Mouse (Mus musculus) cerebellum, adult 9-10 months (tissue): Measurements from ENCODE around the gene C130026I21Rik.
"Not testable (repeated sequence)": the region's sequence is repeated elsewhere in the genome, so short reads cannot be mapped to it uniquely, and the experiment has no call there.

Source experiments
- DNase-seq: peaks from one replicate; pipeline ENCODE4 v3.0.0; 2022

C130026I21Rik gene

GRCm38 (mm10) chr1:85118341-85118740 is 152.0 kb downstream of the C130026I21Rik start:
- DNase-seq, result not testable (repeated sequence)

DNA sequence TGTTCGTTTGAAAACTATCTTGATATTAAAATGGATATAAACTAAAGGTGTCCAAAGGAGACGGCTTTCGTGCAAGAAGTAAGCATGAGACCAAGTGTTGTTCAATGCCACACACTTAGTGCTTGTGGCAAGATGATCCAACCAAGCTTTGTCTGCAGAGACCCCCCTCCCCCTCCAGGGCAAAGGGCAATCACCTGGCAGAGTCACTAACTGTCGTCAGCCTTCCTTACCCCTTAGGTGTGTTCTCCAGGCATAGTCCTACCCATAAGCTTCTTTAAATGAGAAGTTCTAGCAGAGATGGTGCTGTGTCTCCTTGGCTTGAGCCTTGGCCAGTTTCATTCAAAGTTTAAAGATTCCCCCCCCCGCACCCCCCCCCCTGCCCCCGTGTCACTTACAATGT is 152.8 kb downstream of the C130026I21Rik start:
- DNase-seq, result not testable (repeated sequence)

GRCm38 (mm10) chr1:85114666-85115402 is 155.5 kb downstream of the C130026I21Rik start:
- peak; percentile 31 for DNase-seq

GRCm38 (mm10) chr1:85114078-85114477 is 156.3 kb downstream of the C130026I21Rik start:
- not testable (repeated sequence) for DNase-seq

GRCm38 (mm10) chr1:85112889-85113288 is 157.5 kb downstream of the C130026I21Rik start:
- not testable (repeated sequence) for DNase-seq

GRCm38 (mm10) chr1:85112266-85112665 is 158.1 kb downstream of the C130026I21Rik start:
- DNase-seq, result not testable (repeated sequence)

DNA sequence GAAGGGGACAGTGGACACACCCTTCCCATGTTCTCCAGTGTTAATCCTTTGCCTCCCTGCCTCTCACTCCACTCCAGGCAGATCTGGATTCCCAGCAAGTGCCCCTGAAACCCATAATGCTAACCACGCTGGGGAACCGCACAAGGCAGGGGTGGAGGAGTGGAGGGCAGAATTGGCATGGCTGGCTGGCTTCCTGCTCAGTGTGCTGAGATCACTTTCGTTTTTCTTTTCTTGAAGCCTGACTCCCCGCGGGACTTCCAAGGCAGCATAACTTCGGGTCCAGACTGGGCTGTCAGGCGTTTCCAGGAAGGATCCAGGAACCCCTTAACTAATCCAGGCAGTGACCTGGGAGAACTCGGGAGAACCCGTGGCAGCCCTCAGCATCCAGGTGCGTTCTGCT is 158.8 kb downstream of the C130026I21Rik start:
- DNase-seq, result not testable (repeated sequence)

- not testable (repeated sequence) for DNase-seq
Measured at GRCm38 (mm10) chr1:85110876-85111275, 159.5 kb downstream of the C130026I21Rik start.

GRCm38 (mm10) chr1:85109753-85110152 is 160.6 kb downstream of the C130026I21Rik start, which contains the start of gene A530032D15Rik:
TSS of gene A530032D15Rik (minus strand) at chr1:85109853.
- DNase-seq, result not testable (repeated sequence)

GRCm38 (mm10) chr1:85106013-85106412 is 164.4 kb downstream of the C130026I21Rik start:
- DNase-seq, result not testable (repeated sequence)

DNA sequence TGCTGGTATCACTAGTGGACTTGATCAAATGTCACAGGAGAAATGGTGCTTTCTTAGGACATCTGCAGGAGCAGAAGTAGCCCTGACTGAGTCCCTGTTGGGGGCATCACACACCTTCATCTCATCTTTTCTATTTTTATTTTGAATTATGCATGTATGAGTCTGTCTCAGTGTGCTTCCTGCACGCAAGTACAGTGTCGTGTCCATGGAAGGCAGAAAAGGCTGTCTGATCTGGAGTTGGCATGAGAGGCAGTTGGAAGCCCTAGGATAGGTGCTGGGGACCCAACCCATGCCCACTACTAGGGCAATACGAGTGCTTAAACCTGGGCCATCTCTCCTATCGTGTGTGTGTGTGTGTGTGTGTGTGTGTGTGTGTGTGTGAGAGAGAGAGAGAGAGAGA is 165.0 kb downstream of the C130026I21Rik start:
- not testable (repeated sequence) for DNase-seq

DNA sequence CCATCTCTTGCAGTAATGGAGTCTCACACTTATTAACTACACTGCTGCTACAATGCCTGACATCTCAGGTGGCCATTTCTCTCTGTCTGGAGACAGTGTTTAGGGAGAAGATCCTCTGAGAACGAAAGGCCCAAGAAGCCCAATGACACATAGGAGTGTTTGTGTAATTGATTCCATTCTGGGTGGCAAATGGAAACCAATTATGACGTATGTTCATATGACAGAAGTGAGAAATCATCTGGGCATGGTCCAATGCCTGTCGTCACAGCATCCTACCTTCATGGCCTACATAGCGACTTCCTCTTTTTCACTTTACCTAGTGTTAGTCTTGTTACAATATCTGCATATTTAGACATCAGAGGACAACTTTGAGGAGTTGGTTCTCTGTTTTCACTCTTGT is 168.6 kb downstream of the C130026I21Rik start:
- not testable (repeated sequence) for DNase-seq

DNA sequence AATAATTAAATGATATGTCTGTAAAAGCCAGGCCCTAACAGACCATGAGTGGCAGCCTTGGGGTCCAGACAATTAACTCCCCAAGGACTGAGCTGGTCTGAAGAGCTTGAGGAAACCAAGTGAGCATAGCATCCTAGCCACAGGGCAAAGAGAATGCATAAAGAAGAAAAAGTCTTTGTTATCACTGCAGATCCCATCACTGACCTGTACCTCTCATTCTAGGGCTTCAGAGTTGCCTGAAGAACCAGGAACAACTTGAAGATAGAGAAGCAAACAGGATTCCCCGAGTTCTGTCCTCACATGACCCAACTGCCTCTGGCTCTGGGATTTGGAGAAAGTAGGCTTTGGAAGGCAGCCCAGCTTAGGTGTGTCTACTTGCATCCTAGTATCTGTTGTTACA is 170.5 kb downstream of the C130026I21Rik start, which contains the start of gene Gm10553:
Gene Gm10553, plus strand, starts transcription at position 301 of the 400 bp plus-strand sequence.
- DNase-seq, result not testable (repeated sequence)

DNA sequence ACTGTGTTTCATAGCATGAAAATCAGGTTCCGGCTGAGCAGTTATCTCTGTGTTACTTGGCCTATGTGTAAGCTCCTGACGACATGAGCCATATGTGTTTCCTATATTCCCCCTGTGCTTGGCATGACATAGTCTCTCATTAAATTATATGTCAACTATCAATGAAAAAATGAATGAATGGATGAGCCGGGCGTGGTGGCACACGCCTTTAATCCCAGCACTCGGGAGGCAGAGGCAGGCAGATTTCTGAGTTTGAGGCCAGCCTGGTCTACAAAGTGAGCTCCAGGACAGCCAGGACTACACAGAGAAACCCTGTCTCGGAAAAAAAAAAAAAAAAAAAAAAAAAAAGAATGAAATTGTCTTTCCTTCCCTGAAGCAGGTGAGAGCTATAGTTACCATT is 171.3 kb downstream of the C130026I21Rik start:
- DNase-seq, result not testable (repeated sequence)

DNA sequence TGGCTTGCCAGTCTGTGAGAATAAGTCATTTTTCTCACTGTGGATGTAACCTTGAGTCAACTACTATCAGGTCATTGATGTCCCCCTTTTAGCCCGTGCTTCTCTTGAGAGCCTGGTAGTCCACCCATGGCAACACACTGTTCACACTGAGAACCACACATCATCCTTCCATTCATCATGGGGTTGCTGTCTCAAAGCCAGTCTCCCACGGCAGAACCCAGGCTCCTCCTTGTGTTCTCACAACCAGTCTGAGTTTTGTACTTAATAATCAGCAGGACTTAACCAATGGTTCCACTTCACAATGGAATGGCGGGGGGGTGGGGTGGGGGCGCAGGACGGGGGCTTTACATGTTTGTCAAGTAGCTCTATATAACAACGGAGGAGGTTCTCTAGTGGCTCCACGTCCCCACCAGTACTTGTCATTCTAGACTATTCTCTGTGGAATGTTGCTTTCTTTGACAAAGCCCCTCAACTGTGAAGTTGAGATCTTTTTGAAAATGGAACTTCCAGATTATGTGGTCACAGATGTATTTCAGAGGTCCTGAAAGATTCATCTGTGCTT is 177.3 kb downstream of the C130026I21Rik start:
- DNase-seq, result not testable (repeated sequence)

GRCm38 (mm10) chr1:85092169-85092568 is 178.2 kb downstream of the C130026I21Rik start:
- DNase-seq, result not testable (repeated sequence)

- not testable (repeated sequence) for DNase-seq
Measured at GRCm38 (mm10) chr1:85086211-85086610, 184.2 kb downstream of the C130026I21Rik start.

DNA sequence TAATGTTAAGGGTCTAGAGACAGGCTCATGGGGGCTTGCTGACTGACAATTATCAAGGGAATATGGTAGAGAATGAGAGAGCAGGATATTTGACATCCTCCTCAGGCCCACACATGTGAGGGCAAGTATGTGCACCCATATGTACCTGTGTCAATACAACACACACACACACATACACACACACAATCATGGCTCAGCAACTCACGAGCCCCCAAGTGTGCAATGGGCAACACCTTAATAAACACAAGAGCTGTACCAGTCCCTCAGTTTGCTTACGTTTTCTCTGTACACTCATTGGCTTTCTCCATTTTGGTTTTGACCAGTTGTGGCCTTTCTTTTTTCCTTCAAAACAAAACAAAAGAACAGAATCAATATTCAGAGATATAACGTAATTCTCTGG is 185.6 kb downstream of the C130026I21Rik start:
- not testable (repeated sequence) for DNase-seq

DNA sequence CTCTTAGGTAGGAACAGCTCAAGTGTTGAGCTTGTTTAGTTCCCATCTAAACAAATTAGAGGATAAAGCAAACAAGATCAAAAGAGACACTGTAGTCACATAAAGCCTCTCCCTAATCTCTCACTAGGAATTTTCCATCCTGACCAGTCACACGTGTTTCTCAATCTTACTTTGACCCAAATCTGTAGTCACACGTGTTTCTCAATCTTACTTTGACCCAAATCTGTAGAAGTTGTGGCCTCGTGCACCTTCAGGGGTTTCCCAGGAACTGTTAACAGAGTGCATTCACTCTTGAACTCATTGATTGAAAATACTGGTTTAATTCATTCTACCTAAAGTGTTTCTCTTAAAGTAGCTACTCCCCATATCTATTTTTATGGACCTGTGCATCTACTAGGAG is 197.3 kb downstream of the C130026I21Rik start:
- DNase-seq, result not testable (repeated sequence)

DNA sequence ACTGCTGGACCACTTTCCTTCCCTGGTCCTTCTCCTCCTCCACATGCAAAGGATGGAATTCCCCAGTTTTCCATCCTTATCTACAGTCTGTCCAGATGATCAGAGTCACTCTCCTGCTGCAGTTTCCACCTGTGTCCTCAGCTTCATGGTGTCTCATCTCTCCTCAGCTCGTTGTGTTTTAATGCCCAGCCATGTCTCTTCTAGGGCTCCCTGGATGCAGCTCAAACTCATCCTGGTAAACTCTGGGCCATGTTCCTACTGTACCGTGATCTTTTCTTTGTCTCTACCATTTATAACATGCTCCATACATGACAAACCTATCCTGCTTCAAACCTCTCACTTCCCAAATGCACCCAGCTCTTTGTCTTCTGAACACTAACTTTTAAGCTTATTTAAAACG is 198.7 kb downstream of the C130026I21Rik start:
- DNase-seq, result not testable (repeated sequence)

- DNase-seq, result not testable (repeated sequence)
Measured at GRCm38 (mm10) chr1:85035801-85036200, 234.6 kb downstream of the C130026I21Rik start.

DNA sequence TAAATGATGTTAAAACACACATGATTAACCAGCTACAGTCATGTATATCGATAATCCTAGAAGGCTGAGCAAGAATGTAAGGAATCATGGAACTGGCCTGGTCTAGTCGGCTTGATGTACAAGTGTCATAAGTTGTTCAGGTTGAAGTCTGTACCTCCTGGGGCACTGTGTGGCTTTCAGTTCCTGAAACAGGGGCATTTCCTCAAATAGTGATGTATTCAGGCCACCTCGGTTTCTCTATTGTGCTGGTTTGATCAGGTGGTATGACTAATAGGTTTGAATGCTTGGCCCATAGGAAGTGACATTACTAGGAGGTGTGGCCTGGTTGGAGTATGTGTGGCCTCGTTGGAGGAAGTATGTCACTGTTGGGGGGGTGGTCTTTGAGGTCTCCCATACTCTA is 236.0 kb downstream of the C130026I21Rik start:
- not testable (repeated sequence) for DNase-seq

GRCm38 (mm10) chr1:85033616-85034015 is 236.8 kb downstream of the C130026I21Rik start:
- not testable (repeated sequence) for DNase-seq

GRCm38 (mm10) chr1:85030211-85030610 is 240.2 kb downstream of the C130026I21Rik start:
- DNase-seq, result not testable (repeated sequence)
